Mouse (Mus musculus) retina, adult 2 months (tissue): Measurements from ENCODE around the gene Mst1.

Source experiments
- DNase-seq: peaks from one replicate; pipeline ENCODE4 v3.0.0-alpha.2; 2012; ENCODE audit warnings: low read depth, low spot score

The Mst1 gene

DNA sequence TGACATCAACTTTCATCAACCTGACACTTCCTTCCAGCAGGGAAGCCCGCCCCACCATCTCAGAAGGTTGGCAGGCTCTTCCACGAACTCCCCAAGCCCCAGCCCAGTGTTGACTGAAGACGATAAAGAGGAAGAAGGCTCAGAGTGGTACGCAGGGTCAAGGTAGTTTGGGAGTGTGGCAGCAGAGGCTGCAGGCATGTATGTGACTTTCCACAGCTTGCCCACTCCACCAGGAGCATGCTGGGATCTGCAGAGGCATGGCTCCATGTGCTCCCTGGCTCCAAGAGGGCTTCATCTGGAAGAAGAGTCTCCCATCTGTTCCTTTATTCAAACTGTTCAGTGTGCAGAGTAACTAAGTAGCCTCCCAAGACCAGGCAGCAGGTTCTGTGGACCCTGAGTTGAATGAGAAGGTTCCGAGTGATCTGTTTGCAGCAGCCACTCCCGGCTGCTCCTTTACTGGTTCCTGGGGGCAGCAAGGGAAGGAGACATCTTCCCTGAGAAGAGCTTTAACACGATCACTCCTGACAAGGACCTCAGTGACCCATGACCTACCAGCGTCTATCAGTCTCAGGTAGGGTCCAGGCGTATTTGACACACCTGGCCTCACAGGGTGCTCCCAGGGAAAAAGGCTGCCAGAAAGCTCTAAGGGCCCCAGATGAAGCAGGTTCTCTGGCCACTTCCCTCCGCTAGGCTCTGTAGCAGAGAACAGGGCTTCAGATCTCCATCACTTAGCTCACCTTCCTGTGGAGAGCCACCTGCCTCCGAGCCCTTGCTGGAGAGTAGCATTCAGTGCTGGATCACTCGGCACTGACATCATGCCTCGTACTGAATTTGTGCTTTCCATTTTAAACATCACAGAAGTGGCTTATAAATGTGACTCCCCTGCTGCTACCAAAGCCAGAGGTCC lies 49.1 kb downstream of the Mst1 start:
- DNase-seq: no peak

DNA sequence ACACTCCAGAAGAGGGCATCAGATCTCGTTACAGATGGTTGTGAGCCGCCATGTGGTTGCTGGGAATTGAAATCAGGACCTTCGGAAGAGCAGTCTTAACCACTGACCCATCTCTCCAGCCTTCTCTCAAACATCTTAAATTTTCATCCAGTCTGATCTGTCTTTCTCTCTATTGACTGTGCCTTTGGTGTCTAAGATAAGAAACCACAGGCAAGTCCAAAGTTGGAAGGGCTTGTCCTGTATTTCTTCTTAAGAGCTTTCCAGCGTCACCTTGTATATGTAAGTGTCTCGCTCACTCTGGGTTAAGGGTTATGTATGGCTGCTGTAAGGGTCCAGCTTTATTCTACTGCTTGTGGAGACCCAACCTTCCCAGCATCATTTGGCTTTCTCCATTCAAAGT lies 51.3 kb downstream of the Mst1 start:
- no peak for DNase-seq

DNA sequence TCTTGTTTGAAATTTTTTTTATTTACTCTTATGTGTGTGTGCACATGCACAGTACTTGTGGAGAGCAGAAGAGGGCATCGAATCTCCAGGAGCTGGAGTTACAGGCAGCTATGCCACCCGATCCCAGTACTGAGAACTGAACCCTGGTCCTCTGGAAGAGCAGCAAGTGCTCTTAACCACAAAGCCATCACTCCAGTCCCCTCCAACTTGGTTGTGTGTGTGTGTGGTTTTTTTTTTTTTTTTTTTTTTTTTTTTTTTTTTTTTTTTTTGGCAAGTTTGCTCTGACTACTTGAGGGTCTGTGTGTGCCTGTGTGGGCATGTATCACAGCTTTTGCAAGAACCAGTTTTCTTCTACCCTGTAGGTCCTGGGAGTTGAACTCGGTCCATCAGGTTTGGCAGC lies 52.1 kb downstream of the Mst1 start:
- no peak for DNase-seq

DNA sequence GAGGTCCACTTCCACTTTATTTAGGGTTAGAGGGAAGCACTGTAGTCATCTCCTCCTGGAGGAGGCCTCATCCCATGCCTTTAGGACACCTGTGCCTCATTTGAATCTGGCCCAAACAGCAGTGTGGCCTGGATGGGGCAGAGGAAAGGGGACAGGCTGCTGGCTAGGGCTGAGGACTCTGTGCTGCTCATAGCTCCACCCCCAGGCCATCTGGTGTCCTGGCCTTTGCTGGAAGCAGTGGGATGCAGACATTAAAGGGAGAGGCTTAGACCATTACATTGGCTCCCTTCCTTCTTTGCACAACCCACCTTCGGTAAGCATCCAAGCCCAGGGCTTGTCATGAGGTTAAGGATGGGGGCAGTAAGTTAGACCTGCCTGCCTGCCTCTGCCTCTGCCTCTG lies 53.2 kb downstream of the Mst1 start:
- no peak for DNase-seq
